Mouse (Mus musculus): ENCODE measurements at regions not wholly inside any gene's neighbourhood (a gene's known extent, or its start where the extent isn't known, plus 50 kb on each side); places are given as distances from the start of the nearest gene placed in this dataset.

DNA sequence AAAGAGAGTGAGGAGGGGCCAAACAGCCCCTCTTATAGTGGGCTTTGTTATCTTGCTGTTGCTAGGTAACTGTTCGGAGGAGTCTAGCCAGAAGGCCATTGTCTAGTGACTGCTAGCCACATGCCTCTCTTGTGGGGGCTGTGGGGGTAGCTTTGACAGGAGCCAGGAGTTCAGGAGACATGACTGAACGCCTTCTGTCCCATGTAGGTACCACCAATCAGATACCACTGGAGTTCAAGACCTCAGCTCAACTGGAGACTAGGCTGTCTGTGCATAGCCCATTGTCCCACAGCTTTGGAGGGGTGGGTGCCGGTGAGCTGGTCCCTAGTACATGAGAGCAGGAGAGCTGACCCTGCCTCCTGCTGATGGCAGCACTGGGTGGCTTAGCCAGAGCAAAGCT is 82.4 kb upstream of the Unc93a2 start:
- DNase-seq (ENCODE audit: low spot score in 2 of 2), result no peak

DNA sequence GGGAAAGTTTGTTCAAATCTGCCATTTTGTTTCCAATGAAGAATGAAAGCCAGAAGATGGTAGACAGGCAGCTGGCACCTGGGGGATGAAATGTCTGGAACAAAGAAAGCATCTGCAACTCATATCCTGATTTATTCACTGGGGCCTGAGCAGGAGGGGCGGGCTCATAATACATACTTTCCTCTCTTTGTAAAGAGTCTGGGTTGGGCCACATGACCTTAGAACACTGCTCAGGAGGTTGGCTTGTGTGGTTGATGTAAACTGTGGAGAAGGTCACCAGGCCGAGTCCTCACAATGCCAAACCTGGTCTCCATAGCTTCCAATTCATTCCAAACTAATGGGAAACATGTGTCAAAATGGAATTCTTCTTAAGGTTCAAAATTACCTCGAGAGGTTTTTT is 79.6 kb upstream of the Unc93a2 start:
- no peak for DNase-seq (ENCODE audit: low spot score in 2 of 2)

DNA sequence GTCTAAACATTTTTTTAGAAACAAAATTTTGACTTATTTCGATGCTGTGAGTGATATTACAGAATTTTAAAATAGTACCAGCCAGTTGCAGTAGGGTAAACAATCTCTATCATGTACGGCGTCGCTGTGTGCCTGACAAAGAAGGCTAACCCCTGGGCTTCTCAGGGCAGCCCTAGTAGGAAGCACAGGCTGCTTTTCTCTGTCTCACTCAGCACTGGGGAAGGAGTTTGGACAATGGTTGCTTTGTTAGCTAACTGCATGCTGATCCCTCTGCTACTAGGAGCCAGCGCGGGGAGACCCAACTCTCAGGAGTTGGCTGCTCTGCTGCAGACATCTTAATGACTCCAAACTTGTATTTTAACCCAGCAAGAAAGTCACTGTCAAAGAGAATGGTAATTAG is 75.9 kb upstream of the Unc93a2 start:
- no peak for DNase-seq (ENCODE audit: low spot score in 2 of 2)

DNA sequence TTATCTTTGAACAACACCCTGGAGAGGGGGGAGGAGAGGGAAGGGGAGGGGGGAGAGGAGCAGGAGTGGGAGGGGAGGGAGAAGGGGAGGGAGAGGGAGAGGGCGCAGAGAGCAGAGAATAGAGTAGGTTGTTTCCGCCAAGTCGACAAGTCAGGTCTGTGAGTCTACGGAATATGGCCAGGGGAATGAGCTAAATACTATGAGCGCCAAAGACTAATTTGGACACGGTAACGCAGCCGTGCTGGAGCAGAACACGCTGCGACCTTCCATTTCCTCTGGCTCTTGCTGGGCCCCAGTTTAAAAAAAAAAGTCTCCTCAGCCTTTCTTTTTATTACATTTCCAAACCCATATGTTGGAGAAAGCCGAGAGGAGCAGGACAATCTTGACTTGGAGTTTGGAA is 71.7 kb upstream of the Unc93a2 start:
- no peak for DNase-seq (ENCODE audit: low spot score in 2 of 2)

DNA sequence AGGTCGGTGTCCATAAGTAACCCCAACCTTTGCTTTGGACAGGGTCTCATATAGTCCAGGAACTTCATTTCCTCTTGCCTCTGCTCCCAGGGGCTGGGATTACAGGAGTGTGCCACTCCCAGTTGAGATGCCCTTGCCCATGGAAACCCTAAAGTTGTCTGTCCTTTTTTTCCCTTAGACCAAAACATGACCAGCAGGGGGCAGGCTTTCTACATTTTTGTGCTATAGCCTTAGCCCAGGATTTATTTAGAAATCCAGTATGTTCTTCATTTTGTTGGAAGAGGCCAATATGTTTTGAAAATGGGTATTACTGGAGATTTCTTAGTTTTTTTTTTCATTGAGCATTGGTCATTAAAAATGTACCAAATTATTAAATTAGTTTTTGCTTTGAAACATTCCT is 58.6 kb upstream of the Unc93a2 start:
- DNase-seq (ENCODE audit: low spot score in 2 of 2), result peak in 1 of 2 experiments; percentile 57

DNA sequence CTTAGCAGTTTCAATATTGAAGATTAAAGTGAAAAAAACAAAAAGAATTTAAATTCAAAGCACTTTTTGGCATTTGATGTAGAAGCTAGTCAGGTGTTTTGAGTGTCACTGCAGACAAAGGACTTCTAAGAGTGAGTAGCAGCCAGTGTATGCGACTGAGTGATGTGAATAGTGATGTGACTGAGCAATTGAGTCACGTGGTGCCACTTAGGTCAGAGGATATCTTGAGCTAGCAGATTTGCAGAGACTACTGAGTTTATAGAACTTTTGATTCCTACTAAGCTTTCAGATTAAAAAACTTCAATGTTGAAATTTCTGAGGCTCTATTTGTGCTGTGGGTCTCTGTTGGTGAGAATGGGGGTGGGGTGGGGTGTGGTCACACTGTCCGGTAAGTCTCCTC is 49.8 kb upstream of the Unc93a2 start:
- no peak for DNase-seq (ENCODE audit: low spot score in 2 of 2)
